Mouse (Mus musculus) thymus, postnatal 0 days (tissue): Measurements from ENCODE around the gene Fuk. TPM values are rescaled to one million over a fixed set of nuclear protein-coding genes. Genes with fewer than 3 reads are reported as not detected.

Source experiments
- polyA plus RNA-seq: library from polyadenylated mRNA; unstranded; fragments of >200 nt; fragmentation: Nextera tagmentation; extraction: Ambion mirVana; gene quantifications from 2 replicates; pipeline ENCODE4 v1.2.1, GENCODE M21; 2015

Fuk gene
- polyA plus RNA-seq, 1 experiment from 2014 or later: 5.2 TPM

Other genes starting within 250 kb of the Fuk start
- 5.8 and 6.4 TPM in 2 replicates for gene Mtss1l, start 181.0 kb downstream of the Fuk start, polyA plus RNA-seq
- gene Il34, start 96.6 kb downstream of the Fuk start, polyA plus RNA-seq: 10.5 and 11.8 TPM in 2 replicates
- gene Cog4, start 55.9 kb downstream of the Fuk start, polyA plus RNA-seq: 46.2 and 49.3 TPM in 2 replicates
- gene Sf3b3, start 55.7 kb downstream of the Fuk start, polyA plus RNA-seq: 119 and 122 TPM in 2 replicates
- 9.0 and 9.5 TPM in 2 replicates for gene St3gal2, start 17.4 kb upstream of the Fuk start, polyA plus RNA-seq
- 15.9 and 16.9 TPM in 2 replicates for gene Ddx19a, start 95.3 kb upstream of the Fuk start, polyA plus RNA-seq
- 10.2 and 10.6 TPM in 2 replicates for gene Ddx19b, start 129.3 kb upstream of the Fuk start, polyA plus RNA-seq
- gene Aars, start 130.7 kb upstream of the Fuk start, polyA plus RNA-seq: 33.1 and 33.2 TPM in 2 replicates
- 32.3 and 36.7 TPM in 2 replicates for gene Exosc6, start 153.9 kb upstream of the Fuk start, polyA plus RNA-seq
- gene Clec18a, start 189.9 kb upstream of the Fuk start, polyA plus RNA-seq: 0.18 TPM in 1 of 2 replicates, not detected in the other
- gene Pdpr, start 192.1 kb upstream of the Fuk start, polyA plus RNA-seq: 8.9 and 11.3 TPM in 2 replicates